Mouse (Mus musculus): Measurements from ENCODE around the gene Cdc73. TPM values are rescaled to one million over a fixed set of nuclear protein-coding genes. Genes with fewer than 3 reads are reported as not detected.

Gene Cdc73
- polyA plus RNA-seq, 1 experiment = 3.2 TPM

- no peak overlapping the region for H3K4me3 ChIP-seq (replicated peaks; ENCODE audit: extremely low read depth, low read depth, low read length)
- peaks cover 2% of the 10 kb centered on the region; the same call in 1 of the 2 replicates for H3K4me1 ChIP-seq (ENCODE audit: control insufficient read depth, insufficient read depth, low read length)
- 94% methylated on average over 2 of the region's 2 CpGs for WGBS
- TF ChIP-seq POLR2A (IDR thresholded peaks at IDR 0.05; ENCODE audit: borderline replicate concordance, extremely low read depth, low read depth, low read length) = no peak
- TF ChIP-seq CTCF (IDR thresholded peaks at IDR 0.05; ENCODE audit: insufficient read depth, low read length) = no peak
- no peak for DNase-seq
Observed at GRCm38 (mm10) chr1:143644221-143644620, 58.5 kb downstream of the Cdc73 start.

GRCm38 (mm10) chr1:143640650-143641407 is 61.9 kb downstream of the Cdc73 start, which contains the start of gene B3galt2:
Gene B3galt2, plus strand, starts transcription at chr1:143640664.
- no peak for TF ChIP-seq POLR2A (IDR thresholded peaks at IDR 0.05; ENCODE audit: borderline replicate concordance, extremely low read depth, low read depth, low read length)
- TF ChIP-seq CTCF (IDR thresholded peaks at IDR 0.05; ENCODE audit: insufficient read depth, low read length) = no peak
- peaks cover 2% of the 10 kb centered on the region; the same call in 1 of the 2 replicates for H3K4me1 ChIP-seq (ENCODE audit: control insufficient read depth, insufficient read depth, low read length)
- no peak for DNase-seq
- H3K4me3 ChIP-seq (replicated peaks; ENCODE audit: extremely low read depth, low read depth, low read length) = no peak within 1 kb of the TSS
- WGBS = 52% methylated on average over 15 of the region's 15 CpGs

- DNase-seq = no peak
- 57% methylated on average over 2 of the region's 2 CpGs for whole genome bisulfite sequencing
- no peak for TF ChIP-seq POLR2A (IDR thresholded peaks at IDR 0.05; ENCODE audit: borderline replicate concordance, extremely low read depth, low read depth, low read length)
- no peak for TF ChIP-seq CTCF (IDR thresholded peaks at IDR 0.05; ENCODE audit: insufficient read depth, low read length)
- Histone ChIP-seq H3K4me1 (ENCODE audit: control insufficient read depth, insufficient read depth, low read length) (peaks cover 4% of the 10 kb centered on the region; the same call in 1 of the 2 replicates), H3K4me3 (replicated peaks; ENCODE audit: extremely low read depth, low read depth, low read length) (no peak overlapping the region)
Observed at GRCm38 (mm10) chr1:143632854-143633587, 69.7 kb downstream of the Cdc73 start.

DNA sequence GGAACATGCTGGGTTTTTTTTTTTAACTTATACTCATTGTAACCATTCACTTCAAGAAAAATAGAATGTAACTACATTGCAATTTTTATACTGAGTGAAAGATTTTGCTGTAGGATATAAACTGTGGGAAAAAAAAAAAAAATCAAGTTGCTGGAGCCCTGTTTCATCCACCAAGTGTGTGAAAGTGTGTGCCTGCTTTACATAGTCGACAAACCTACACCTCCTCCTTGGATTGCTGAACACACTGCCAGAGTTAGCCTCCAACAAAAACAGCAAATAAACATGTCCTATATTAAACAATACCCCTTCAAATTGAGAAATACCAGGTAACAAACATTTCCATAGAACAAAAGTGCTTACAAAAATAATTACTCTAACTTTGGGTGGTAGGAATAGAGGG is 70.3 kb downstream of the Cdc73 start:
- no peak for DNase-seq
- TF ChIP-seq POLR2A (IDR thresholded peaks at IDR 0.05; ENCODE audit: borderline replicate concordance, extremely low read depth, low read depth, low read length) = no peak
- no peak for TF ChIP-seq CTCF (IDR thresholded peaks at IDR 0.05; ENCODE audit: insufficient read depth, low read length)
- no peak overlapping the region for H3K4me3 ChIP-seq (replicated peaks; ENCODE audit: extremely low read depth, low read depth, low read length)
- WGBS = 63% methylated on average over 1 of the region's 1 CpGs
- H3K4me1 ChIP-seq (ENCODE audit: control insufficient read depth, insufficient read depth, low read length) = peaks cover 4% of the 10 kb centered on the region; the same call in 1 of the 2 replicates

DNA sequence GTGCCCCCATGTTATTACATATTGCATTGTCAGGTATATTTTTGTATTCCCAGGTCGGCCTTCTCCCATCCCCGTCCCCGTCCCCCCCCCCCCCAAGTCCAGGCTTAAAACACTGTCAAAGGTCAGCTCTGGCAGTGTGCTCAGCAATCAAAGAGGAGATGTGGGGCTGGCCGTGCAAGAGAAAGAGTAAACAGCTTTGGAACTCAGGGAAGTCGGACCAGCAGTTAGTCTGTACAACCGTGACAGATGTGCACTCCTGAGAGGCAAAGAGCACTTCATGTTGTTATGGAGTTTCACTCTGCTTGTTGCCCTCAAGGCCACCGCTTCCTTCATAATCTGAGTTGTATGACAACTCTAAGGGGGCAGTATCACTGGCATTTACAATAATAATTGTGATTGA is 71.4 kb downstream of the Cdc73 start:
- DNase-seq = no peak
- H3K4me1 ChIP-seq (ENCODE audit: control insufficient read depth, insufficient read depth, low read length) = peaks cover 4% of the 10 kb centered on the region; the same call in 1 of the 2 replicates
- H3K4me3 ChIP-seq (replicated peaks; ENCODE audit: extremely low read depth, low read depth, low read length) = no peak overlapping the region
- TF ChIP-seq CTCF (IDR thresholded peaks at IDR 0.05; ENCODE audit: insufficient read depth, low read length) (no peak), POLR2A (IDR thresholded peaks at IDR 0.05; ENCODE audit: borderline replicate concordance, extremely low read depth, low read depth, low read length) (no peak)
- 52% methylated on average over 7 of the region's 7 CpGs for WGBS

GRCm38 (mm10) chr1:143622634-143623033 is 80.1 kb downstream of the Cdc73 start:
- no peak for TF ChIP-seq CTCF (IDR thresholded peaks at IDR 0.05; ENCODE audit: insufficient read depth, low read length)
- no peak for TF ChIP-seq POLR2A (IDR thresholded peaks at IDR 0.05; ENCODE audit: borderline replicate concordance, extremely low read depth, low read depth, low read length)
- no peak overlapping the region for H3K4me3 ChIP-seq (replicated peaks; ENCODE audit: extremely low read depth, low read depth, low read length)
- WGBS = 98% methylated on average over 1 of the region's 1 CpGs
- DNase-seq = no peak
- no peaks in the 10 kb centered on the region for H3K4me1 ChIP-seq (ENCODE audit: control insufficient read depth, insufficient read depth, low read length)

DNA sequence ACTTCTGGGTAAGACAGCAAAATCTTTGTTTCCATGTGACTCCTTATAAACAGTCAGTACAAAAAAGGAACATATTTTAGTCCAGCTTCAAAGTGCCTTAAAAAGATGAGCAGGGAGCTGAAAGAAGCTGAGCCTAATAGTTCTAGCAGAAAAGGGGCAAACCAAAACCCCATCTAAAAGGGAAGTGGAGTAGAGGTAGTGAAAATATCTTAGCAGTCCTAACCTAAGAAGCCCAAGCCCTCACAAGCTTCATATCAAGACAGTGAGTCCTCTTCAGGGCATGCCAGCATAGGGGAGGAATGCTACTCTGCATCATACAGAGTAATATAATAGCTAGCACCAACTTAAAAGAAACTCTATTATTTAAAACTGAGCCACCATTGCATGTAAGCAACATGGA is 80.8 kb downstream of the Cdc73 start:
- TF ChIP-seq CTCF (IDR thresholded peaks at IDR 0.05; ENCODE audit: insufficient read depth, low read length) (no peak), POLR2A (IDR thresholded peaks at IDR 0.05; ENCODE audit: borderline replicate concordance, extremely low read depth, low read depth, low read length) (no peak)
- no peak for DNase-seq
- no peak overlapping the region for H3K4me3 ChIP-seq (replicated peaks; ENCODE audit: extremely low read depth, low read depth, low read length)
- H3K4me1 ChIP-seq (ENCODE audit: control insufficient read depth, insufficient read depth, low read length) = no peaks in the 10 kb centered on the region

DNA sequence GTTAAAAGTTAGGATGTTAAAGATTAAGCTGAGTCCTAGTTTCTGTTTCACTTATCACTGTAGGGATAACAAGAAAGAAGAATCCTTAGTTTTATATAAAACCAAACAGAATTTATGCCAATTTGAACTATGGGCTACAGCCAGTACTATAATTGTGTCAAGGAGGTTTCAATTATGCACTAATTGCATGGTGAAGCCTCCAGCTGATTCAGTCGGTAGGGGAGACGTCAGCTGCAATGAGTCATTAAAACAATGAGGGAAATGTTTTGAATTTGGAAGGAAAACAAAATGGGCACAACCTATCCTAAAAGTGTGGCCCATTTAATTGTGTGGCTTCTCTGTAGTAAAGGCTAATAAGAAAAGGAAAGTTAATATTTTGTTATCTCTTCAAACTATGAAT is 82.9 kb downstream of the Cdc73 start:
- H3K4me3 ChIP-seq (replicated peaks; ENCODE audit: extremely low read depth, low read depth, low read length) = no peak overlapping the region
- TF ChIP-seq POLR2A (IDR thresholded peaks at IDR 0.05; ENCODE audit: borderline replicate concordance, extremely low read depth, low read depth, low read length) (no peak), CTCF (IDR thresholded peaks at IDR 0.05; ENCODE audit: insufficient read depth, low read length) (no peak)
- DNase-seq = no peak
- WGBS = 33% methylated on average over 2 of the region's 2 CpGs
- no peaks in the 10 kb centered on the region for H3K4me1 ChIP-seq (ENCODE audit: control insufficient read depth, insufficient read depth, low read length)

DNA sequence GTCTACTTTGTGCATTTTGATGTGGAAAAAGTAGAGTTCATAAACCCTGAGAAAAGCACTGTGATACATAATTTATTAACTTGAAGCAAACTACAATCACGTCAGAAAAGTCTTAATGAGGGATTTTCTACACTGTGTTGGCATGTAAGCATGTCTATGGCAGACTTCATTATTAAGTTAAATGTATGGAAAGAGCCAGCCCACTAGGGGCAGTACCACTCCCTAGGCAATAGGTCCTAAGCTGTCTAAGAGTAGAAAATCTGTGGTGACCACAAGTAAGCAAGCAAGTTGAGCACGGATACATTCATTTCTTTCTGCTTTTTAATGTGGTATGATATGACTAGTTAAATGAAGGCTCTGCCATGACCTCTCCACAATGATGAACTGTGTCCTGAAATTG is 89.8 kb downstream of the Cdc73 start:
- TF ChIP-seq CTCF (IDR thresholded peaks at IDR 0.05; ENCODE audit: insufficient read depth, low read length) = no peak
- TF ChIP-seq POLR2A (IDR thresholded peaks at IDR 0.05; ENCODE audit: borderline replicate concordance, extremely low read depth, low read depth, low read length) = no peak
- 96% methylated on average over 2 of the region's 2 CpGs for WGBS
- no peak for DNase-seq
- H3K4me3 ChIP-seq (replicated peaks; ENCODE audit: extremely low read depth, low read depth, low read length) = no peak overlapping the region
- no peaks in the 10 kb centered on the region for H3K4me1 ChIP-seq (ENCODE audit: control insufficient read depth, insufficient read depth, low read length)

Data from lung, adult 2 months (tissue).